Mouse (Mus musculus) midbrain, embryonic 14.5 days (tissue): Measurements from ENCODE around the gene Vmn1r239-ps. TPM values are rescaled to one million over a fixed set of nuclear protein-coding genes. Genes with fewer than 3 reads are reported as not detected.
"Not testable (repeated sequence)": the region's sequence is repeated elsewhere in the genome, so short reads cannot be mapped to it uniquely, and the experiment has no call there.

Source experiments
- ATAC-seq: fragments of 200-750 bp; cut with Nextera tagmentation; 2 replicates; pipeline ENCODE4 v1.8.0; 2017; ENCODE audit warnings: moderate number of reproducible peaks, moderate library complexity; ENCODE audit not compliant: low FRiP score, low TSS enrichment
- DNase-seq: peaks from one replicate; pipeline ENCODE4 v3.0.0-alpha.2; 2015
- H3K27ac ChIP-seq: fragments of 300-500 bp; sonication (generic); replicated peaks from 2 replicates; pipeline ENCODE4 v1.5.1; 2014; ENCODE audit warnings: mild to moderate bottlenecking, low read depth, low read length, moderate library complexity
- H3K27me3 ChIP-seq: fragments of 300-500 bp; sonication (generic); 2 replicates; pipeline ENCODE4 v1.6.1; 2014; ENCODE audit warnings: low read length, control low read depth, mixed read lengths; ENCODE audit not compliant: control insufficient read depth, insufficient read depth
- H3K36me3 ChIP-seq: fragments of 300-500 bp; sonication (generic); 2 replicates; pipeline ENCODE4 v1.6.1; 2014; ENCODE audit warnings: low read length, control low read depth; ENCODE audit not compliant: control insufficient read depth, insufficient read depth
- H3K4me1 ChIP-seq: fragments of 300-500 bp; sonication (generic); 2 replicates; pipeline ENCODE4 v1.6.1; 2014; ENCODE audit warnings: mild to moderate bottlenecking, antibody characterized with exemption, low read length, control low read depth; ENCODE audit not compliant: control insufficient read depth, insufficient read depth
- H3K4me2 ChIP-seq: fragments of 300-500 bp; sonication (generic); 2 replicates; pipeline ENCODE4 v1.6.1; 2014; ENCODE audit warnings: mild to moderate bottlenecking, low read length, moderate library complexity
- H3K4me3 ChIP-seq: fragments of 300-500 bp; sonication (generic); replicated peaks from 2 replicates; pipeline ENCODE4 v1.5.1; 2014; ENCODE audit warnings: low read depth, low read length
- H3K9ac ChIP-seq: fragments of 300-500 bp; sonication (generic); replicated peaks from 2 replicates; pipeline ENCODE4 v1.6.1; 2014; ENCODE audit warnings: mild to moderate bottlenecking, low read length, moderate library complexity
- H3K9me3 ChIP-seq: fragments of 300-500 bp; sonication (generic); 2 replicates; pipeline ENCODE4 v1.6.1; 2016; ENCODE audit warnings: low read length, control low read depth, mixed read lengths; ENCODE audit not compliant: control insufficient read depth
- WGBS: fragments of 180-500 bp; shearing (Covaris S2); extraction: QIAGEN DNeasy Blood & Tissue Kit; methylation state at CpG from one replicate; pipeline ENCODE4 v1.1.7; 2014; 5-methylcytosine and 5-hydroxymethylcytosine counted together
- polyA plus RNA-seq: library from polyadenylated mRNA; unstranded; fragments of >200 nt; fragmentation: Nextera tagmentation; extraction: Ambion mirVana; gene quantifications from 2 replicates; pipeline ENCODE4 v1.2.1, GENCODE M21; 2014

The Vmn1r239-ps gene
- polyA plus RNA-seq = not detected in 2 replicates

GRCm38 (mm10) chrX:147453610-147454009 is at the start of gene Vmn1r239-ps:
Gene Vmn1r239-ps, minus strand, starts transcription at chrX:147453710.
- 76% methylated on average over 1 of the region's 1 CpGs for WGBS
- H3K4me1 ChIP-seq, H3K27me3 ChIP-seq, H3K27ac ChIP-seq, H3K4me3 ChIP-seq, DNase-seq, H3K9me3 ChIP-seq, H3K9ac ChIP-seq, H3K36me3 ChIP-seq, H3K4me2 ChIP-seq, ATAC-seq: not testable (repeated sequence)

- WGBS = 59% methylated on average over 2 of the region's 2 CpGs
- peak; percentile 4 for DNase-seq
- H3K27ac ChIP-seq = no peak overlapping the region
- H3K4me3 ChIP-seq = no peak overlapping the region
- no peaks in the 10 kb centered on the region for H3K9me3 ChIP-seq
- no peak for ATAC-seq
- H3K9ac ChIP-seq = no peak overlapping the region
- no peaks in the 10 kb centered on the region for H3K36me3 ChIP-seq
- H3K27me3 ChIP-seq = no peaks in the 10 kb centered on the region
- H3K4me1 ChIP-seq = no peaks in the 10 kb centered on the region
- no peak overlapping the region for H3K4me2 ChIP-seq
Measured at GRCm38 (mm10) chrX:147489551-147489950, 36.0 kb upstream of the Vmn1r239-ps start.

GRCm38 (mm10) chrX:147443386-147443785 is 10.1 kb downstream of the Vmn1r239-ps start:
- DNase-seq (no peak), ATAC-seq (no peak)
- no peaks in the 10 kb centered on the region for H3K9me3 ChIP-seq
- H3K4me1 ChIP-seq = no peaks in the 10 kb centered on the region
- H3K36me3 ChIP-seq = no peaks in the 10 kb centered on the region
- H3K9ac ChIP-seq = no peak overlapping the region
- no peak overlapping the region for H3K27ac ChIP-seq
- no peak overlapping the region for H3K4me3 ChIP-seq
- 88% methylated on average over 4 of the region's 4 CpGs for WGBS
- H3K27me3 ChIP-seq = no peaks in the 10 kb centered on the region
- no peak overlapping the region for H3K4me2 ChIP-seq

GRCm38 (mm10) chrX:147435400-147435799 is 18.1 kb downstream of the Vmn1r239-ps start:
- Histone ChIP-seq H3K4me1 (no peaks in the 10 kb centered on the region), H3K4me2 (no peak overlapping the region), H3K27me3 (no peaks in the 10 kb centered on the region), H3K4me3 (no peak overlapping the region), H3K36me3 (no peaks in the 10 kb centered on the region), H3K9ac (no peak overlapping the region), H3K27ac (no peak overlapping the region), H3K9me3 (no peaks in the 10 kb centered on the region)
- ATAC-seq (no peak), DNase-seq (no peak)
- WGBS = 85% methylated on average over 2 of the region's 2 CpGs

- Histone ChIP-seq H3K27ac (no peak overlapping the region), H3K4me2 (no peak overlapping the region), H3K4me3 (no peak overlapping the region), H3K9ac (no peak overlapping the region), H3K4me1 (no peaks in the 10 kb centered on the region), H3K9me3 (no peaks in the 10 kb centered on the region), H3K27me3 (no peaks in the 10 kb centered on the region), H3K36me3 (no peaks in the 10 kb centered on the region)
- 52% methylated on average over 1 of the region's 1 CpGs for WGBS
- DNase-seq = peak; percentile 1
- no peak for ATAC-seq
Measured at GRCm38 (mm10) chrX:147429753-147430152, 23.8 kb downstream of the Vmn1r239-ps start.

- H3K4me1 ChIP-seq = no peaks in the 10 kb centered on the region
- H3K9ac ChIP-seq = no peak within 1 kb of the TSS
- no peaks in the 10 kb centered on the region for H3K36me3 ChIP-seq
- DNase-seq = no peak
- H3K9me3 ChIP-seq = no peaks in the 10 kb centered on the region
- no peak within 1 kb of the TSS for H3K4me3 ChIP-seq
- no peak within 1 kb of the TSS for H3K27ac ChIP-seq
- 54% methylated on average over 1 of the region's 1 CpGs for WGBS
- no peak for ATAC-seq
- no peak within 1 kb of the TSS for H3K4me2 ChIP-seq
- no peaks in the 10 kb centered on the region for H3K27me3 ChIP-seq
Measured at GRCm38 (mm10) chrX:147429129-147429528, 24.4 kb downstream of the Vmn1r239-ps start, which contains the start of gene Il13ra2. Gene Il13ra2, minus strand, starts transcription at chrX:147429192.

Other genes with a start within 250 kb of the Vmn1r239-ps start
- not detected in 2 replicates for gene Il13ra2, start 24.5 kb downstream of the Vmn1r239-ps start, polyA plus RNA-seq
- 25.7 and 25.8 TPM in 2 replicates for gene Lrch2, start 100.4 kb upstream of the Vmn1r239-ps start, polyA plus RNA-seq